Mouse (Mus musculus) limb, embryonic 13.5 days (tissue): ENCODE results near the gene Retreg1. TPM values are rescaled to one million over a fixed set of nuclear protein-coding genes. Genes with fewer than 3 reads are reported as not detected.

Source experiments
- ATAC-seq: fragments of 200-750 bp; cut with Nextera tagmentation; 2 replicates; pipeline ENCODE4 v1.8.0; 2017; ENCODE audit warnings: low read depth, moderate number of reproducible peaks, moderate TSS enrichment; ENCODE audit not compliant: low FRiP score
- H3K27ac ChIP-seq: fragments of 300-500 bp; sonication (generic); 2 replicates; pipeline ENCODE4 v1.5.1; 2015; ENCODE audit warnings: inconsistent platforms, mild to moderate bottlenecking, moderate library complexity
- H3K27me3 ChIP-seq: fragments of 300-500 bp; sonication (generic); 2 replicates; pipeline ENCODE4 v1.6.1; 2015; ENCODE audit warnings: mild to moderate bottlenecking, inconsistent platforms
- H3K36me3 ChIP-seq: fragments of 300-500 bp; sonication (generic); 2 replicates; pipeline ENCODE4 v1.6.1; 2015; ENCODE audit warnings: inconsistent platforms, mild to moderate bottlenecking, moderate library complexity
- H3K4me1 ChIP-seq: fragments of 300-500 bp; sonication (generic); 2 replicates; pipeline ENCODE4 v1.6.1; 2015; ENCODE audit warnings: inconsistent platforms
- H3K4me2 ChIP-seq: fragments of 300-500 bp; sonication (generic); replicated peaks from 2 replicates; pipeline ENCODE4 v1.6.1; 2015; ENCODE audit warnings: inconsistent platforms, mild to moderate bottlenecking, moderate library complexity
- H3K4me3 ChIP-seq: fragments of 300-500 bp; sonication (generic); 2 replicates; pipeline ENCODE4 v1.5.1; 2015; ENCODE audit warnings: moderate library complexity, mild to moderate bottlenecking, inconsistent platforms
- H3K9ac ChIP-seq: fragments of 300-500 bp; sonication (generic); 2 replicates; pipeline ENCODE4 v1.6.1; 2015; ENCODE audit warnings: mild to moderate bottlenecking, inconsistent platforms
- H3K9me3 ChIP-seq: fragments of 300-500 bp; sonication (generic); 2 replicates; pipeline ENCODE4 v1.6.1; 2016; ENCODE audit warnings: inconsistent platforms
- WGBS: fragments of 180-500 bp; shearing (Covaris S2); methylation state at CpG from one replicate; pipeline ENCODE4 v1.1.7; 2015; 5-methylcytosine and 5-hydroxymethylcytosine counted together
- polyA plus RNA-seq: library from polyadenylated mRNA; unstranded; fragments of >200 nt; fragmentation: Nextera tagmentation; extraction: Ambion mirVana; gene quantifications from 2 replicates; pipeline ENCODE4 v1.2.1, GENCODE M21; 2015

Gene Retreg1
- polyA plus RNA-seq, 1 experiment from 2014 or later: 3.3 TPM

DNA sequence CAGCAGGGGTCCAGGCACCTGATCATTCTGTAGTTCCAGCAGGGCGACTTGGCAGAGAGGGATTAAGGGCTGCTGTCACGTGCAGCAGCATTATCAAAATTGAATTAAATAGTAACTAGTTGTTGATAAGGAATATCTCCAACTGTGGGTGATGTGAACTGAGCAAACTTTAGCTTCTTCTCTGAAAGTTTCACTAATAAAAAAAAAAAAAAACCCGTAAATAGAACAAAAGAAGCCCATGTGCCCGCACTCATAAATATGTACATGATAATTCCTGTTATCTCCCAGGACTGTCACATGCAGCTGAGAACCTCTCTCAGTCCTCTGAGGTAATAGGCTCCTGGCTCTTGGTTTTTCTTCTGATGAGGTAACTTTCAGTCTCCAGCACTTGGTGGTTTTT, 99.4 kb downstream of the Retreg1 start:
- Histone ChIP-seq H3K27me3 (peaks cover 3% of the 10 kb centered on the region; the same call in 1 of the 2 replicates), H3K4me2 (no peak overlapping the region), H3K4me1 (peaks cover 11% of the 10 kb centered on the region; the same call in 1 of the 2 replicates), H3K27ac (no peak overlapping the region), H3K36me3 (no peaks in the 10 kb centered on the region), H3K4me3 (no peak overlapping the region), H3K9ac (no peak overlapping the region), H3K9me3 (no peaks in the 10 kb centered on the region)
- ATAC-seq: no peak
- WGBS: 73% methylated on average over 4 of the region's 4 CpGs

DNA sequence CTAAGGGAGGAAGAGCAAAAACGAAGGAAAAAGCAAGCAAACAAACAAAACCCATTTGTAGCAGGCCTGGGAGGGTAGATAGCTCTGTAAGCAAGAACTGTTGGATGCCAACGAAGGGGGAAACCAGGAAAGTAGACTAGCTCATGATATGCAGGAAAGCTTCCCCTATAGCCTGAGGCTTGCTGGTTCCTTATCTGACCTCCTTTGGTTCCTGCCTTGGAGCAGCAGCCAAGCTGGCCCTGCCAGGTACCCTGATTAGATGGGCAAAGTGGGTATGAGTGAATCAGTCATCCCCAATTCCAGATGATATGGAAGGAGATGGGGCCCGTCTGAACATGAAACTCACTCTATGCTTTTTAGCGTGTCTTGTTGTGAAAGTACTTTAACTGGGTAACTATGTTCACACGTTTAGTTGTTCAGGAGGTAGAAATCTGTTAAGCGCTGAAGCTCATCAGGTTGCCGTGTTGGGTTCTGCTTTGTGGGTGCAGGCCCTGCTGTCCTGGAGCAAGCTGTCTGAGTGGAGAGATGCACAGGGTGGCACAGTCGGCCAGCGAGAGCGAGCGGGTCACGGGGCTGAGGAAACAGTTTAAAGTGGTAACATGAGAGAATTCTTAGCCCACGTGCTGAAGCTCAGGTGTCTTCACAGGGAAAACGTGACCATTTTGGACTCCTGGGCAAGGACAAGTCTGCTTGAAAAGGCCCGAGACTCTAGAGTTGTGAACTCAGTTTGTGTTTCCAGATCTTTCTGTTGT, 100.6 kb downstream of the Retreg1 start:
- WGBS: 85% methylated on average over 15 of the region's 15 CpGs
- Histone ChIP-seq H3K27ac (no peak overlapping the region), H3K4me2 (no peak overlapping the region), H3K27me3 (peaks cover 3% of the 10 kb centered on the region; the same call in 1 of the 2 replicates), H3K4me3 (no peak overlapping the region), H3K9me3 (no peaks in the 10 kb centered on the region), H3K4me1 (peaks cover 13% of the 10 kb centered on the region; the same call in 1 of the 2 replicates), H3K9ac (no peak overlapping the region), H3K36me3 (no peaks in the 10 kb centered on the region)
- ATAC-seq: no peak

DNA sequence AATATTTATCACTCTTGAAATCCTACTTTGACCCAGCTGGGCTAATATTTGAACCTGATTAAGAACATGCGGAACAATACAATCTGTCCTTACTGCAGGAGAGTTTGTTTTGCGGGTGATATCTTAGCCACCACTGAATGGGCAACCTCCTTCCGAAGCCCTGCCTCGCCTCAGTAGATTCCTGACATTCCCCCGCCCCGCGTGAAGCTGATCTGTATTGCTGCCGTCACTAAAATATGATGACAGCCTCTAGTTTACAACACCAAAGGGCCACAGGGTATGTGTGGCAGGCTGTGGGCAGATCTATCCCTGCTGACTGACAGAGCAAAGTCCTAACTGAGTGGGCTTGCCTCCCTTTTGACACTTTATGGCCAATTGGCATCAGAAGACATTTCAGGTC, 102.2 kb downstream of the Retreg1 start:
- no peak overlapping the region for H3K9ac ChIP-seq
- H3K9me3 ChIP-seq: no peaks in the 10 kb centered on the region
- peaks cover 2% of the 10 kb centered on the region; the same call in 1 of the 2 replicates for H3K27me3 ChIP-seq
- peaks cover 12% of the 10 kb centered on the region; the same call in 1 of the 2 replicates for H3K4me1 ChIP-seq
- WGBS: 73% methylated on average over 8 of the region's 8 CpGs
- H3K4me2 ChIP-seq: no peak overlapping the region
- H3K27ac ChIP-seq: no peak overlapping the region
- no peaks in the 10 kb centered on the region for H3K36me3 ChIP-seq
- no peak overlapping the region for H3K4me3 ChIP-seq
- no peak for ATAC-seq

- no peak for ATAC-seq
- Histone ChIP-seq H3K9me3 (no peaks in the 10 kb centered on the region), H3K4me3 (no peak overlapping the region), H3K36me3 (no peaks in the 10 kb centered on the region), H3K4me1 (0 out of 2 replicates have a peak, but pooled peaks cover 4% of the 10 kb centered on the region), H3K27ac (no peak overlapping the region), H3K9ac (no peak overlapping the region), H3K27me3 (no peaks in the 10 kb centered on the region), H3K4me2 (no peak overlapping the region)
- 92% methylated on average over 7 of the region's 7 CpGs for WGBS
Measured at GRCm38 (mm10) chr15:25946482-25946881, 103.5 kb downstream of the Retreg1 start.

DNA sequence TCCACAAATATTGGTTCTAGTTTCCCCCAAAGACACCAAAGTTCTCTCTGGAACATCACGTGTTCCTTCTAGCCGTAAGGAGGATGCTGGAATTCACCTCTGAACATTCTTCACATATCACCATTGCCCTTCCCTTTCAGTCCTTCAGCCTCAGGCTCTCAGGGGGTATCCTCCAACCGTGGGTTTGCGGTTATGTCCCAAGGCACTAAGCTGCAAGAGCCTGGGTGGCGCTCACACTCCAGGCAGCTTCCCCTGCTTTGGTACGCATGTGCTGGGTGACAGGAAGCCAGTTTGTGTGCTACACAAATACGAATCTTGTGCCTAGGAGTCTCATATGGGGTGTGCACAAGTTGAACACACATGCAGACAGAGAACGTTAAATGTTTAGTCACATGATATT, 104.4 kb downstream of the Retreg1 start:
- no peak overlapping the region for H3K9ac ChIP-seq
- H3K9me3 ChIP-seq: no peaks in the 10 kb centered on the region
- no peak overlapping the region for H3K27ac ChIP-seq
- H3K4me3 ChIP-seq: no peak overlapping the region
- H3K4me2 ChIP-seq: no peak overlapping the region
- no peaks in the 10 kb centered on the region for H3K36me3 ChIP-seq
- 0 out of 2 replicates have a peak, but pooled peaks cover 4% of the 10 kb centered on the region for H3K4me1 ChIP-seq
- H3K27me3 ChIP-seq: no peaks in the 10 kb centered on the region
- WGBS: 80% methylated on average over 8 of the region's 8 CpGs
- no peak for ATAC-seq

GRCm38 (mm10) chr15:25948257-25949223, 105.6 kb downstream of the Retreg1 start:
- Histone ChIP-seq H3K4me1 (0 out of 2 replicates have a peak, but pooled peaks cover 4% of the 10 kb centered on the region), H3K27ac (no peak overlapping the region), H3K9me3 (no peaks in the 10 kb centered on the region), H3K4me3 (no peak overlapping the region), H3K4me2 (no peak overlapping the region), H3K36me3 (no peaks in the 10 kb centered on the region), H3K9ac (no peak overlapping the region), H3K27me3 (no peaks in the 10 kb centered on the region)
- no peak for ATAC-seq
- 84% methylated on average over 26 of the region's 26 CpGs for WGBS

GRCm38 (mm10) chr15:25949696-25950095, 106.7 kb downstream of the Retreg1 start:
- H3K27me3 ChIP-seq: peaks cover 4% of the 10 kb centered on the region; the same call in 1 of the 2 replicates
- WGBS: 70% methylated on average over 9 of the region's 9 CpGs
- ATAC-seq: no peak

DNA sequence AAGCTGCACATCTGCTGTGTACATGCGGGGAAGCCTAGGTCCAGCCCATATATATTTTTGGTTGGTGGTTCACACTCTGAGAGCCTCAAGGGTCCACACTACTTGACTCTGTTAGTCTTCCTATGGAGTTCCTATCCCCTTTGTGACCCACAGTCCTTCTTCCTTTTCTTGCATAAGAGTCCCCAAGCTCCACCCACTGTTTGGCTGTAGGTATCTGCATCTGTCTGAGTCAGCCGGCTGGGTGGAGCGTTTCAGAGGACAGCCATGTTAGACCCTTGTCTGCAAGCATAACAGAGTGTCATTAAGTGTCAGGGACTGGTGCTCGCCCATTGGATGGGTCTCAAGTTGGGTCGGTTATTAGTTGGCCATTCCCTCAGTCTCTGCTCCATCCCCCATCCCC, 107.6 kb downstream of the Retreg1 start:
- Histone ChIP-seq H3K36me3 (no peaks in the 10 kb centered on the region), H3K4me3 (no peak overlapping the region), H3K4me1 (peaks cover 11% of the 10 kb centered on the region), H3K4me2 (no peak overlapping the region), H3K9ac (no peak overlapping the region), H3K27me3 (peaks cover 4% of the 10 kb centered on the region; the same call in 1 of the 2 replicates), H3K9me3 (no peaks in the 10 kb centered on the region), H3K27ac (no peak overlapping the region)
- WGBS: 82% methylated on average over 5 of the region's 5 CpGs
- ATAC-seq: no peak

More at GRCm38 (mm10) chr15:25949696-25950095, 106.7 kb downstream of the Retreg1 start:
- Histone ChIP-seq H3K27ac (no peak overlapping the region), H3K9me3 (no peaks in the 10 kb centered on the region), H3K4me2 (no peak overlapping the region), H3K36me3 (no peaks in the 10 kb centered on the region), H3K9ac (no peak overlapping the region), H3K4me3 (no peak overlapping the region), H3K4me1 (peaks cover 6% of the 10 kb centered on the region)

DNA sequence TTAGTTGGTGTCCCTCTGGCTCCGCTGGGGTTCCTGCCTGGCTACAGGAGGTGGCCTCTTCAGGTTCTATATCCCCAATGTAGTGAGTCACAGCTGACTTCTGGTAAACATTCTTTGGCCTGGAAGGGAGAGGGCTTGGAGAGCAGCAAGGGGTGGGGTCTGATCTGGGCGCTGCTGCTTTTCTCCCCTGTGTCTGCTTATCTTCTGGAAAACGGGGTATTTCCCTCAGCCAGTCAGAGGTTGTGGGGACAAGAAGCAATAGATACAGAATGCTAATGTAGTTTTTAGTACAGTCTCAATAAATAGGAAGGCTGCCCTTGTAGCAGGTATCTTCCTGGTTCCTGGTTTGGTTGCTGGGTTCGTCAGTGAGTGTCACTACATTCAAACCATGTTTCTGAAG, 108.1 kb downstream of the Retreg1 start:
- 81% methylated on average over 4 of the region's 4 CpGs for WGBS
- H3K4me3 ChIP-seq: no peak overlapping the region
- peaks cover 15% of the 10 kb centered on the region for H3K4me1 ChIP-seq
- no peak overlapping the region for H3K4me2 ChIP-seq
- no peak for ATAC-seq
- no peaks in the 10 kb centered on the region for H3K36me3 ChIP-seq
- H3K27ac ChIP-seq: no peak overlapping the region
- no peak overlapping the region for H3K9ac ChIP-seq
- peaks cover 4% of the 10 kb centered on the region; the same call in 1 of the 2 replicates for H3K27me3 ChIP-seq
- H3K9me3 ChIP-seq: no peaks in the 10 kb centered on the region

DNA sequence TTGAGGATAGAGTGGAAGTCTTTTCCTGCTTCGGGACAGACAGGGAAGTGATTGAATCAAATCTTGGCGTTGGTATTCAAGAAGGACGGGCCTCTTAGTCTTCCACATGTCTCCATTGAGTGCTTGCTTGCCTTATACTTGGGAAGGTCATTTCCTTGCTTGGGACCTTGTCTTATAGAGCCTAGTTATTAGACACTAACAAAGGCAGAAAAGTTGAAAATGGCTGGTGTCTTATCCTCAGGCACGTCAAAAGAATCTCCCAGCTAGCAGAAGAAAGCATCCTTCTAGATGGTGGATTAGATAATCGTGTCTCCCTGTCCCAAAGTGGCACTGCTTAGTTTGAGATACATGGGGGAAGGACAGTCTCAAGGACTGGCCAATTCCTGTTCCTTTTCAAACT, 113.0 kb downstream of the Retreg1 start:
- Histone ChIP-seq H3K9ac (no peak overlapping the region), H3K36me3 (no peaks in the 10 kb centered on the region), H3K27me3 (peaks cover 4% of the 10 kb centered on the region; the same call in 1 of the 2 replicates), H3K27ac (no peak overlapping the region), H3K4me1 (peaks cover 23% of the 10 kb centered on the region), H3K9me3 (no peaks in the 10 kb centered on the region), H3K4me2 (no peak overlapping the region), H3K4me3 (no peak overlapping the region)
- WGBS: 75% methylated on average over 5 of the region's 5 CpGs
- ATAC-seq: no peak

DNA sequence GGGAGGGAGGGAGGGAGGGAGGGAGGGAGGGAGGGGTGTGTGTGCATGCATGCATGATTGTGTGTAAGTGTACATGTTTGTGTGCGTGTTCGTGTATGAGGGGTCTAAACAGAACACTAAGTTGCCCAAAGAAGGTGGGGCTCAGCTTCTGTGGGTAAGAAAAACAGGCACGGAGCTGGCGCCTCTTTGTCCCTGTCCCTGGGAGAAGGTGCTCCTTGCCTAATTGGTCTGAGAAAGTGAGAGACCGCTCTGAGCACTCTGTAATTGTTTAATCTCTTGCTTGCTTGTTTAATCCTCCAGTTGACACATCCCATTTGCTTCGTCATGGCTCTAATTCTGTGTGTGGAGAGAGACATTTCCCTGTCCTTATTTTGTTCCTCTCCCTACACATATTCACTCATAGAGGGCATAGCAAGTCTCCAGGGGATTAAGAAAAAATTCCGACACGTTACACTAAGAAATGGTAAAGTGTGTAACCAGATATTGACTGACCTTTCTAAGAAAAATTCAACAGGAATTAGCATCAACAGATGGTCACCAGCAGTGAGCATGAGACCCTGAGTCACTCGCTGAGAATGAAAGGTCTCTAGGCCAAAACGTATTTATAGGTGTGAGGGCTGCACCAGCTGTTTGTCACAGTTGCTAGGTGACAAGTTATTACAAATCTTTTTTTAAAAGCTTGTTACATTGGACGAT, 113.6 kb downstream of the Retreg1 start:
- Histone ChIP-seq H3K4me1 (peaks cover 23% of the 10 kb centered on the region), H3K9me3 (no peaks in the 10 kb centered on the region), H3K9ac (no peak overlapping the region), H3K27ac (no peak overlapping the region), H3K4me2 (no peak overlapping the region), H3K36me3 (no peaks in the 10 kb centered on the region), H3K4me3 (no peak overlapping the region), H3K27me3 (peaks cover 4% of the 10 kb centered on the region; the same call in 1 of the 2 replicates)
- ATAC-seq: peak; percentile 48
- 44% methylated on average over 11 of the region's 11 CpGs for WGBS
